In genomic region chr8:104569559-104569958, GRCm38 (mm10) we compare ENCODE assay signal across 9 mouse cellular contexts. TPM values are rescaled to one million over a fixed set of nuclear protein-coding genes. Genes with fewer than 3 reads are reported as not detected.
DNase-seq lines count a peak whose midpoint lies in the region; ATAC-seq lines count a peak whose summit lies in the region.
"Had no signal": no experiment of that assay in that cellular context is flagged by ENCODE, and none has a peak within 500 bp of the region (broad histone marks: within the 10 kb centered on the region; RNA-seq: fewer than 3 reads in every experiment).

No protein-coding gene starts in this region.

- intact Hi-C loops in left cerebral cortex, postnatal 25 days (cut with DNase I), result no loop called here
- intact Hi-C loops in left cerebral cortex, postnatal 36 days (cut with DNase I), result loop anchor here (5.0 kb wide), 1 partner anchor 37 kb away; the partner anchor contains the start of genes Car7 and Nae1

- no peaks in the 10 kb centered on the region for H3K36me3 ChIP-seq in embryonic facial prominence, embryonic 10.5 days (replicated peaks)

- peak; percentile 41 for DNase-seq in CD4-positive, CD25-positive, alpha-beta regulatory T cell, adult 2 months (ENCODE audit: low read depth, low spot score)
- peak; percentile 21 to 53 for DNase-seq in left cerebral cortex, postnatal 25 days (ENCODE audit: low spot score in 2 of 2)
- DNase-seq in left cerebral cortex, postnatal 36 days (ENCODE audit: low spot score in 2 of 2), result no peak
- peak; percentile 26 for DNase-seq in embryonic facial prominence, embryonic 10.5 days (ENCODE audit: low spot score)
- DNase-seq in lung, postnatal 36 days, result peak; percentile 65
- DNase-seq in layer of hippocampus, postnatal 10 days (ENCODE audit: low spot score in 2 of 2), result no peak
- no peak for DNase-seq in cerebellum, adult 11 months
- DNase-seq: cerebellum, postnatal 14 days had no signal

- no peak overlapping the region for H3K4me3 ChIP-seq in embryonic facial prominence, embryonic 10.5 days

- 49% methylated on average over 1 of the region's 1 CpGs for WGBS in embryonic facial prominence, embryonic 10.5 days

- no peak for ATAC-seq in CD4-positive, CD25-positive, alpha-beta regulatory T cell, adult 4 months

- H3K4me1 ChIP-seq in embryonic facial prominence, embryonic 10.5 days, result peaks cover 7% of the 10 kb centered on the region; the same call in 1 of the 2 replicates

- H3K27me3 ChIP-seq in embryonic facial prominence, embryonic 10.5 days (replicated peaks; ENCODE audit: low read depth, poor library complexity, severe bottlenecking), result 0 out of 2 replicates have a peak, but pooled peaks cover 3% of the 10 kb centered on the region

- no peak overlapping the region for H3K27ac ChIP-seq in embryonic facial prominence, embryonic 10.5 days (replicated peaks)

- no peaks in the 10 kb centered on the region for H3K9me3 ChIP-seq in embryonic facial prominence, embryonic 10.5 days

RNA-seq across cellular contexts. Expression of gene Pdp2, which starts 21.7 kb away (rescaled TPM):
- polyA plus RNA-seq in CD4-positive, CD25-positive, alpha-beta regulatory T cell, adult 4 months (2017; shearing (Covaris generic)), result 10 to 100 TPM; 21.4 to 28.3 TPM
- total RNA-seq in left cerebral cortex, postnatal 25 days (2021), result 1 to 10 TPM; 7.6 to 8.4 TPM
- 1 to 10 TPM; 8.1 to 9.0 TPM for total RNA-seq in left cerebral cortex, postnatal 36 days (2021)
- 15.4 and 16.0 TPM in 2 replicates for polyA plus RNA-seq in embryonic facial prominence, embryonic 10.5 days (2016; fragmentation: Nextera tagmentation; extraction: Ambion mirVana)
- 1 to 10 TPM; 9.0 to 9.2 TPM for total RNA-seq in layer of hippocampus, postnatal 10 days (2021)

RNA-seq across cellular contexts. Expression of gene Car7, which starts 35.1 kb away (rescaled TPM):
- 1 to 10 TPM; 4.5 to 7.3 TPM for polyA plus RNA-seq in CD4-positive, CD25-positive, alpha-beta regulatory T cell, adult 4 months (2017; shearing (Covaris generic))
- 10 to 100 TPM; 28.9 to 30.7 TPM for total RNA-seq in left cerebral cortex, postnatal 25 days (2021)
- 10 to 100 TPM; 24.7 to 34.0 TPM for total RNA-seq in left cerebral cortex, postnatal 36 days (2021)
- polyA plus RNA-seq in embryonic facial prominence, embryonic 10.5 days (2016; fragmentation: Nextera tagmentation; extraction: Ambion mirVana), result 0.75 and 1.00 TPM in 2 replicates
- total RNA-seq in layer of hippocampus, postnatal 10 days (2021), result 10 to 100 TPM; 13.5 to 18.2 TPM

RNA-seq across cellular contexts. Expression of gene Nae1, which starts 35.1 kb away (rescaled TPM):
- 10 to 100 TPM; 80.6 to 94.4 TPM for polyA plus RNA-seq in CD4-positive, CD25-positive, alpha-beta regulatory T cell, adult 4 months (2017; shearing (Covaris generic))
- total RNA-seq in left cerebral cortex, postnatal 25 days (2021), result 10 to 100 TPM; 44.5 to 50.5 TPM
- 10 to 100 TPM; 43.5 to 49.6 TPM for total RNA-seq in left cerebral cortex, postnatal 36 days (2021)
- 124 and 137 TPM in 2 replicates for polyA plus RNA-seq in embryonic facial prominence, embryonic 10.5 days (2016; fragmentation: Nextera tagmentation; extraction: Ambion mirVana)
- 10 to 100 TPM; 49.9 to 52.4 TPM for total RNA-seq in layer of hippocampus, postnatal 10 days (2021)

RNA-seq across cellular contexts. Expression of gene Cdh16, which starts 54.6 kb away (rescaled TPM):
- polyA plus RNA-seq in CD4-positive, CD25-positive, alpha-beta regulatory T cell, adult 4 months (2017; shearing (Covaris generic)), result not detected
- total RNA-seq in left cerebral cortex, postnatal 25 days (2021), result not detected
- total RNA-seq in left cerebral cortex, postnatal 36 days (2021), result not detected
- polyA plus RNA-seq in embryonic facial prominence, embryonic 10.5 days (2016; fragmentation: Nextera tagmentation; extraction: Ambion mirVana), result not detected in 2 replicates
- total RNA-seq in layer of hippocampus, postnatal 10 days (2021), result not detected

RNA-seq across cellular contexts. Expression of gene Terb1, which starts 59.8 kb away (rescaled TPM):
- polyA plus RNA-seq in CD4-positive, CD25-positive, alpha-beta regulatory T cell, adult 4 months (2017; shearing (Covaris generic)), result under 1 TPM in 1 of 2 experiments, not detected in 1; 0.42 TPM
- total RNA-seq in left cerebral cortex, postnatal 25 days (2021), result 1 to 10 TPM; 1.9 to 2.3 TPM
- total RNA-seq in left cerebral cortex, postnatal 36 days (2021), result 1 to 10 TPM; 1.8 to 2.9 TPM
- polyA plus RNA-seq in embryonic facial prominence, embryonic 10.5 days (2016; fragmentation: Nextera tagmentation; extraction: Ambion mirVana), result 0.19 and 0.26 TPM in 2 replicates
- total RNA-seq in layer of hippocampus, postnatal 10 days (2021), result under 1 TPM; 0.54 to 0.96 TPM

Comparison
In these comparisons a context has a peak if more than half of its experiments do, and no peak if none do; other contexts are left out.
1. DNase-seq: peak in CD4-positive, CD25-positive, alpha-beta regulatory T cell, adult 2 months (single experiment), left cerebral cortex, postnatal 25 days (2 of 2), embryonic facial prominence, embryonic 10.5 days (single experiment) and lung, postnatal 36 days (single experiment); none in left cerebral cortex, postnatal 36 days (0 of 2), layer of hippocampus, postnatal 10 days (0 of 2) and cerebellum, adult 11 months (single experiment).